Mouse (Mus musculus) spleen, adult 18-20 months (tissue): ENCODE measurements around the gene Hsd17b3.
A peak's percentile ranks its signal among the peaks of the same experiment; 100 is the strongest.

Source experiments
- DNase-seq, 2 experiments: peaks; one replicate each; pipeline ENCODE4 v3.0.0; 2022; ENCODE audit warnings: mixed read lengths in 2 of 2

The Hsd17b3 gene

DNA sequence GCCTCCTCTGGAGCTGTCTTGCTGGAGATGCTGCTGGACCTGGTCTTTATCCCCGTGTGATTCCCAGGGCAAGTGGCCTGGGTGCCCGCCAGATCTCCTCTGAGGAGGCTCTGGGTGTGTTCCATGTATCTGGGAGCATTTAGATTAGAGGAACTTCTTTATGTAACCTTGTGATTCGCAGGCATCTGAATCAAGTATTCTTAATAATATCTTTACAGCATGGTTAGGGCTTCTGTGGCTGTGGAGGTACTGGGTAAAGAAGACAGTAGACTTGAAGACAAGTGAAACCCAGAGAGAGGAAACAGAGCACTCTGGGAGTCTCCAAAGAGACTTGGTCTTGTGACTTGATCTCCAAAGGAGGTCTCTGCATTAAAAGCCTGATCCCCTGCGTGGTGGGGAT lies at the start of gene Hsd17b3:
Hsd17b3 (minus strand) TSS at position 101 of the 400 bp plus-strand sequence.
- DNase-seq, result no peak

DNA sequence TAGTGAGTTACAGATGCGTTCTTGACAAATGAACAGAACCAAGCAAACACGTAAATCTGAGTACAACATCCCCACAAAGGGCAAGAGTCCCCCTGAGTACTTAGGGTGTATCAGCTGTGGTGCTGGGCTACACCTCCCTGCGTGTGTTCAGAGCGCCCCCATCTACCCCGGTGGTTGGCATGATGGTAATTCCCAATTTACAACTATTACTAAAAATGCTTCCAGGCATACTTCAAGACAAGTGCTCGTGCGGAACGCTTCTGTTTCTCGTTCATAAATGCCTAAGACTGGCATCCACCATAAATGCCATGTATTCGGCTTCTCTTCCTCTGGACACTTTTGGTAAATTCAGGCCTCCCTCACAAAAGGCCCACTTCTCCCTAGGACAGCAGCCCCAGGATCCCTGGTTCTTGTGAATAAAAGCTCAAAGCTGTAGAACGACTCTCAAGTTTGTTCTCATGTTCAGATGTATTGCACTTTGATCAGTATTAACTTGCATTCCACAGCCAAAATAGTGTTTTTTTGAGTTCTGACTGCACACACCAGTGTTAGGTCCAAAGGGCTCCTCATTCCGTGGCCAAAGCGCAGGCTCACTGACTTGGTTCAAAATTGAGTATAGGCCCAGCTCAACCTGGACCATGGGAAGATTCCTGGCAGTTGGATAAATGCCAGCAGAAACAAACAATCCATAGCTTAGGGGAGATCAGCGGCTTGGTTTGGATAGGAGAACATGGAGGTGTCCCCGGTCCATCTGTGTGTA lies 40.8 kb upstream of the Hsd17b3 start:
- peak; percentile 48 to 67 for DNase-seq

DNA sequence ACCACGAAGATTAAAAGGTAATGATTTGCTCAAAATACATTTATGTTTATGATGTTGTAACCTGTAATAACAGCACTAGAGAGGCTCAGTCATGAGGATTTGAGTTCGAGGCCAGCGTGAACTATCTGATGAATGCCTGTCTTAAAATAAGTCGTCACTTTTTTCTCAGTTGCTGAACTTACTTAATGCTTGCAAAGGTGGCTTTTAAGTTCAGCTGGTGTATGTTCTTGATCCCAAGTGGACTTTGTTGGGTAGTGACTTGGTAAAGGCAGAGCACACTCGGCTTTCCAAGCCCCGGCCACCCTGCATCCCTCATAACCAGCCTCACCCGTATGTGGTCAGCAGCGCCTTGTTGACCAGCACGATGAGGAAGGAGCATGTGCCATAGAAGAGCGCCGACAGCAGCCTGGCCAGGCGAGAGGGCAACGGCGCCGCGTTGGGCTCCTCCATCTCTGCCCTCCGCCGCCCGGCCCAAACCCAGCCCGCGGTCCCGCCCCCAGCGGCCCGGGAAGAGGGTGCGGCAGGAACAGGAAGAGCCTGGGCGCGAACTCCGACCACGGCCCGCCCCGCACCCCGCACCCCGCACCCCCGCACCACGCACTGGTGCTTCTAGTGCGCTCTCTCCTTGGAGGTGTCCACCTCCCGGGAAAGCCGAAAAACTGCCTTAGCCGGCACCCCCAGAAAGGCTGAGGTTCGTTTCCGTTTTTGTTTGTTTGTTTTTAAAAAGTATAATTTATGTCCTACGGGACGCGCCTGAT lies 40.0 kb upstream of the Hsd17b3 start, which contains the start of gene Slc35d2:
Slc35d2 (minus strand) TSS at position 511 of the 758 bp plus-strand sequence.
- DNase-seq, result peak; percentile 66 to 79

DNA sequence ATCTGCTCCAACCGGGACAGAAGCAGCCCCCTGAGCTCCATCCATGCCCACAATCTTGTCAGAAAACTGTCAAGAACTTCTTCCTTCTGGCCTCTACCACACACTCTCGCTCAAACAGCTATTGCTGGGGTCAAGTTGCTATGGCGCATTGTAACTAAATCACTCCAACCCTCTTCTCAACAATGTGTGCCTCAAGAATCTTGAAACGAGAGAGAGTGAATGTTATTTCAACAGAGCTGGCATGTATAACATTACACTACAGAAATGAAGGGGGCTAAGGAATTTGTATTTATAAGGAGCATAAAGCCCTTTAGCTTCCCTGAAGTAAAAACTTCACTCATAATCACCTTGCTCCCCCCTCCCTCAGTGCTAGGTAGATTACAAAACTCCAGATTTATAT lies 37.3 kb upstream of the Hsd17b3 start:
- no peak for DNase-seq

DNA sequence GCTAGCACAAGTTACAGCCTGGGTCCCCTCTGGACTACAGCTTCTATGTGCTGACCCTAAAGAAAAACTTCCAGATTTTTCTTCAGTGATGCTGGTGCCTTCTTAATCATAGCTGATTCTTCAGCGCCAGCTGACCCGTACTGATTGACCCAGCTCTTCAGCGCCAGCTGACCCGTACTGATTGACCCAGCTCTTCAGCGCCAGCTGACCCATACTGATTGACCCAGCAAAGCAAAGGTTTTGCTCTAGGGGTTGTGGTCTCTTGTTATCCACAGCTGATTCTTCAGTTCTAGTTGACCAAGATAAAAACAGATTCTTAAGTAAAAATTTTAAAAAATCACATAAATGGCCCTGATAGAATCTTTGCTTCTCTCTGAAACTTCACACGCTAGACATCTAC lies 35.9 kb upstream of the Hsd17b3 start:
- DNase-seq, result no peak

DNA sequence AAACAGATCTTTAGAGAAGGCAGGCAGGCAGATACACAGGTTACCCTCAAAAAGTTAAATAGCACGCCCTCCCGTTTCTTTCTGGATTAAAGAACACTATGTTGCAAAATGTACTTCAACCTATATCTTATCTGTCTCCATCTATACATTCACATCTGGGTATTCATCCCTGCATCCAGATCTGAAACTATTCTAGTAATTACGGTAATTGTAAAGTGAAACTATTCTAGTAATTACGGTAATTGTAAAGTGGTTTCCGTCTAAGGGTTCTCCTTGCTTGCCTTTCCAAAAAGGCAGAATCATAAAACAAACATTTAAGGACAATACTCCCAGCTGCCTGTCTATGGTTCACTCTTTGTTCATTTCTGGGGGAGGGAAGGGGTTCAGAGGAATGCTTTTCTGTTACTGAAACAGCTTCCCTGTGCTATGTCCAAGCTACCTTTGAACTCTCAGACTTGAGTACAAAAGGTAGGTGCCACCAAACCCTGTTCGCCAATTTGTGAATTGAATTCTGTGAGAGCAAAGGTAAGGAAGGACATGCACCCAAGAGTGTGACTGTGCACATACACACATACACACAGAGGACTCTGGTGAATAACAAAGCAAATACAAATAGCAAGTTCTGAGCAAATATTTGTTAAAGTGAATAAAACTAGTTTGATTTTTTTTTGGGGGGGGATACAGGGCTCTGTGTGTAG lies 34.6 kb upstream of the Hsd17b3 start:
- no peak for DNase-seq

DNA sequence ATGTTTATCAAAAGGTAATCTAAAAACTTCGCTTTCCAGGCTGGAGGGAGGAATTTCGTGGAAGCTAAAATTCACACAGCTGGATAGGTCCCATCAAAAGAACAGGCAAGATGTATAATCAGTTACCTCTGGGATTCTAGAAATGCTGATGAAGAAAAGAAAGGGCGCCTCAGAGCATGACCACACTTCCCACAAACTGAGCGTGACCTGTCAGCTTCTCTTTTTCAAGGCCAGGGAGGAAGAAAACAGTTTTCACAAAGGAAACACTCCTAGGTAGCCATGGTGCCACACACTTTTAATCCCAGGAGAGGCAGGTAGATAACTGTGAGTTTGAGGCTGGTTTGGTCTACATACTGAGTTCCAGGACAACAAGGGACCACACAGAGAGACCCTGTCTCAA lies 31.7 kb upstream of the Hsd17b3 start:
- no peak for DNase-seq

DNA sequence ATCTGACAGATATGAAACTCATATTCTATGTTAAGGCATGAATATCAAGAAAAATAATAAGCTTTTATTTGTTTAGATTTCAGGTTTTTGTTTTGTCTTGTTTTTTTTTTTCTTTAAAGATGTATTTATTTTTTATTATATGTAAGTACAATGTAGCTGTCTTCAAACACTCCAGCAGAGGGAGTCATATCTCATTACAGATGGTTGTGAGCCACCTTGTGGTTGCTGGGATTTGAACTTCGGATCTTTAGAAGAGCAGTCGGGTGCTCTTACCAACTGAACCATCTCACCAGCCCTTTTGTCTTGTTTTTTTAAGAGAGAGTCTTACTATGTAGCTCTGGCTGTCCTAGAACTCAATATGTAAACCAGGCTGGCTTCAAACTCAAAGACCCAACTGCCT lies 28.4 kb upstream of the Hsd17b3 start:
- no peak for DNase-seq

DNA sequence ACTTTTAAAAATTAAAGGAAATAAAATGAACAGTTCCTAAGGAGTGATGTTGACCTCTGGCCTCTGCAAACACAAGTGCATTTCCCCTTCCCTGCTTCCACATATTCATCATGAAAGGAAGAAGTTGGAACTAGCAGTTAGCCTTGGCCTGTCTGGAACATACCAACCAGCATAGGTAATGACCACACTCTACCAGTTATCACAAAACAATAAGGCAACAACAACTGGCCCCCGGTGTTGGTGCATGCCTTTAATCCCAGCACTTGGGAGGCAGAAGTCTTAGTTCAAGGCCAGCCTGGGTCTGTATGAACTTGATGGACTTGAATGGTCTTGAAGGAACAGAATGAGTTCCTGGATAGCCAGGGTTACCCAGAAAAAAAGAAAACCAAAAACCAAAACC lies 21.4 kb upstream of the Hsd17b3 start:
- no peak for DNase-seq

DNA sequence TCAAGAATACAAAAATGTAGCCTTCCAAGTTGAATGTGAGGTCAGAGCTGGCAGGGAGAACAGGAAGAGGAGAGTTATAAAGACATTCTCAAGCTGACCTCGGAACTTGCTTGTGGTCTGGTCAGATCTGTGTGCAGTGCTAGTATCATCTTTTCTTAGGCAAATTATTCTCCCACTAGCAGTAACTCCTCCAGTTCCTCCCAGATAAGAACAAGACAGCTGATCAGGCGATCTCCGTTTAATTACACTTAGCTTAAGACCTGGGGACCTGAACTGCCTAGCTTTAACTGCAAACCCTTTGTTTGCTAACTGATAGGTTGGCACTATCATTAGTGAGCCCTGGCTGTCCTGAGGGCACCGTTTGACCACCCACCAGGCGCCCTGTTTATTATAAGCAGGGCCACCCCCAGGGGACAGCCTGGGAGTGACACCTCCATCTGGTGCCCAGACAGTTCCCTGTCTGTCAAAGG lies 19.4 kb upstream of the Hsd17b3 start:
- DNase-seq, result no peak

DNA sequence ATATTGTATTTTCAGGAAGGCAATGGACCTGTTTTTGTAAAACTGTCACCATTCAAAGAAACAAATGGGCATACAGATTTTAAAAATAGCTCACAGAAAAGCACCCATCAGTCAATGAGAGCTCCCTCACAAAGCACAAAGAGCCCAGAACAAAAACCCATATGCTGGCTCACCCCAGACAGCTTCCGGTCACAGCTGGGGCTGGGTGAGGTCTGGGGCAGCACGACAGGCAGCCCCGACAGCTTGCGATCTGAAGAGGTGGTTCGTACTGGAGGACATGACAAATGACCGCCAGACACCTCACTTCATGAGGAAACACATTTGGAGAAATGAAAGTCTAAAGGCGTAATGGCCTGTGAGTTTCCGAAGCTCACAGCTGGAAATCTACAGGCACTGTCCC lies 18.5 kb upstream of the Hsd17b3 start:
- no peak for DNase-seq

DNA sequence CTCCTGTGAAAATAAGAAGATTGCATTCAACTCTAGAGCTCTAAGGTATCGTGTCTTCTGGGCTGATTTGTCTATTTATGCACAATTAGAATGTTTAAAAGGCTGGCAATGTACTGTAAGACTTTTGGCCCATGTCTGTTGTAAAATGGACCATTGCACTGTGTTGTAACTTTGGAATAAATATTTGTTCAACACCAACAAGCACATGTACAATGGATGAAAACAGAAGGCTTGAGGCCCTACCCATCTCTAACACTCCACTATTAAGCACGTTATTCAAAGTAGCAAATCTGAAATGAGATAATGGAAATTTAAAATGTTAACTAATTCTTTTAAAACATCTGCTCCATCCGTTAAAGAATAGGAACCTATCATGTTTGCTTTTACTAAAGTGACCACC lies 18.1 kb upstream of the Hsd17b3 start:
- no peak for DNase-seq

DNA sequence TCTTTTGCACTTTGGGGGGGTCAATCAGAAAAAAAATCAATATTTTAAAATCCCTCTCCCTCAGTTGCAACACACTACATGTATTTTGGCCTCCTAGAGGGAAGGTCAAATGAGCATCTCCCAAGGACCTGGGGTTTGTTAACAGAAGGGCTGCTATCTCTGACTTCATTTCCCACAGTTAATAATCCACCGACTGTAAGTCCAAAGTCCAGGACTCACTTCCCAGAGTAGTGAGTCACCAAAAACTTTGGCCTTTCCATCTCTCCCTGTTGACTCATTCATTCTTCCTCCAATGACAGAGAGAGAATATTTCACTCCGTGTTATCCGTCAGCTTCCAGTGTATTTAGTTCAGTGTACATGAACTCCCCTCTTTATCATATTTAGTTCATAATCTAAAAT lies 16.7 kb upstream of the Hsd17b3 start:
- no peak for DNase-seq

DNA sequence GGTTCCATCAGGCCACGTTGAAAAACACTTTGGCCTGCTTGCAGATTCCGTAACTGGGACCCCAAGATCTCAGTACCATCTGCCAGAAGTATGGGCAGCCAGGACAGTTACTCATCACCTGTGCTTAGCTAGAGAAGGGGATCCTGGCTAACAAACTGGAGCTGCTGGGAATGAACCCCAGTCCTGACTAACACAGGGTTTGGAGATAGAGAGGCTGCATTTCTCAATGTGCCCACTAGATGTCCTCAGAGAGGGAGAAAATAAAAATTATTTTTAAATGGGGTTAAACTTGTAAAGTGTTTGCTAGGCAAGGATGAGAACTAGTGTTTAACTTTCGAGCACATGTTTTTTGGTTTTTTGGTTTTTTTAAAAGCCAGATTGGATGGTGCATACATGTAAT lies 11.2 kb upstream of the Hsd17b3 start:
- DNase-seq, result peak in 1 of 2 experiments; percentile 36

DNA sequence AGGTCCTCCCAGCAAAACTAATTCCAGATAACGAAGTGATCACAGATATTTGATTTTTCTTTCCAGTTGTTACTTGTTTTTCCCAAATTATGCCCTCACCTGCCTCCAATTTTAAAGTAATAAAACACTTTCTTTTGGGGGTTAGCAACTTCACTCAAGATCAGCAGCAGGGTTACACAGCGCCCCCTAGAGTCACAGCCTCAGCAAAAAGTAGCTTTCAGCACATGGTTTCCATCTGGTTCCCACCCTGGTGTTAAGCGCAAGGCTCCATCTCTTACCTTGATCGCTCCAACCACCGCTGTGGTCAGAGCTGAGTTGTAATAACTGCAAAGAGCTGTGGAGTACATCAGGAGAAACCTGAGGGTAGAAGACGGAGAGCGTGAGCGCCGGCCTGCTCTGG lies 10.0 kb upstream of the Hsd17b3 start:
- peak in 1 of 2 experiments; percentile 50 for DNase-seq

DNA sequence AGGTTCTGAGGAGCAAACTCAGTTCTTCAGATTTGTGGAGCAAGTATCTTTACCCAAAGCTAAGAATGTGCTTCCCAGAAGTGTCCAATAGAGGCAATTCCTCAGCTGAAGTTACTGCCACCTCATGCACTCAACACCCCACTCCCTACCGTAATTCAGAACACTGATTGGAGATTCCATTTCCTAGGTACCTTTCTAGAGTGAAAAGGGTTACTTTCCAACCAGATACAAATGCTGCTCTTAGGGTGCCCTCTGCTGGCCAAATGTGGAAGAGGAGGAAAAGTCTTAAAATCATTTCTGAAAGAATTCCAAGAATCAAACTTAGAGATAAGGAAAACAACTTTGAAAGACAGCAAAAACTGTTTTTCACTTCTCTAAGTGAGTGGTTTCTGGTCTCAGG lies 4.3 kb upstream of the Hsd17b3 start:
- DNase-seq, result peak in 1 of 2 experiments; percentile 71

DNA sequence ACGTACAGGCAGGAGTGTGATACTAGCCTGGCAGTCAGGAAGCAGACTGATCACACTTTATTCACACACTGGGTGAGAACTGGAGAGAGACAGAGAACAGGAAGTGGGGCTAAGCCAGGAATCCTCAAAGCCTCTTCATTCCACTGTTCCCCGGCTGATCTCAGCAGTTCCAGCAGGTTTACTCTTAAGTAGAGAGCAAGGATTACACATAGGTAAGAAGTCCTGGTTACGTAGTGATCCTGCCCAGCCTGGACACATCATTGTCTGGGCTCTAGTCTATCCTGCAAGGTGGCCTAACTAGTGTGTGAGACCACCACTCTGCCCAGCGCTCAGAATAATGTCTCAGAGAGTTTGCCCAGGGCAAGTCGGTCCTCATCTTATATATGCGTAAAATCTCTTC lies 3.7 kb upstream of the Hsd17b3 start:
- no peak for DNase-seq

DNA sequence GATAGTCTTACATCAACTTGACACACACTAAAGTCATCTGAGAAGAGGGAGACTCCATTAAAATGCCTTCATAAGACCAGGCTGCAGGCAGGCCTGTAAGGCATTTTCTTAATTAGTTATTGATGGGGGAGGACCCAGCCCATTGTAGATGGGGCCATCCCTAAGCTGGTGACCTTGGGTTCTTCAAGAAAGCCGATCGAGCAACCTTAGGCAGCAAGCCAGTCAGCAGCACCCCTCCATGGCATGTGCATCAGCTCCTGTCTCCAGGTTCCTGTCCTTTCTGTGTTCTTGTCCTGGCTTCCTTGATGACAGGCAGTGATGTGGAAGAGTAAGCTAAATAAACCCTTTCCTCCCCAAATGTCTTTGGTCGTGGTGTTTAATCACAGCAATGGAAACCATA lies 3.1 kb upstream of the Hsd17b3 start:
- no peak for DNase-seq

DNA sequence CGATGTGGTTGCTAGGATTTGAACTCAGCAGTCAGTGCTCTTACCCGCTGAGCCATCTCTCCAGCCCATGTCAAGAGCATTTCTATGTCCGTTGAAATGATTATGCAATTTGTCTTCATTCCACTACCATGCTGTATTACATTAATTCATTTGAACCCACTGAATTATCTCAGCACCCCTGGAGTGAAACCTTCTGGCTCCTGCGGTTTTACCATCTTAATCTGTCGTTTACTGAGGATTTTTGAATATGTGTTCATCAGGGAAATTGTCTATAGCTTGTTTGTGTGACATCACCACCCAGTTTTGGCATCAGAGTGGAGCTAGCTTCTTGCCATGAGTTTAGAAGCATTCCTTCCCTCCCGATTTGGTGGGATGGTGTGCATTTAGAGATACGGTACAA lies 2.0 kb upstream of the Hsd17b3 start:
- no peak for DNase-seq

DNA sequence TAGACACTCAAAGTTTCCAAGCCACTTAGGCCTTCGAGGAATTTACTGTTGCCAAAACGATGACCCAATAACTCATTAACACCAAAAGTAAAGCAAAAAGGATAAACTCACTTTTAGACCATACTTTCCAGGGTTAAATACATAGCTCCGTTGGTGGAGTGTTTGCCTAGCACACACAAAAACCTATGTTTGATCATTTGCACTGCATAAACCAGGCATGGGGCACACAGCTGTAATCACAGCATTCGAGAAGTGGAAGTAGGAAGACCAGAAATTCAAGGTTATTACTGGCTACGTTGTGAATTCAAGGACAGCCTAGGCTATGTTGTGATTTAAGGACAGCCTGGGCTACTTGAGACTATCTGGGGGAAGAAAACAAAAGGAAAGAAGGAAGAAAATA lies 1.2 kb upstream of the Hsd17b3 start:
- no peak for DNase-seq

DNA sequence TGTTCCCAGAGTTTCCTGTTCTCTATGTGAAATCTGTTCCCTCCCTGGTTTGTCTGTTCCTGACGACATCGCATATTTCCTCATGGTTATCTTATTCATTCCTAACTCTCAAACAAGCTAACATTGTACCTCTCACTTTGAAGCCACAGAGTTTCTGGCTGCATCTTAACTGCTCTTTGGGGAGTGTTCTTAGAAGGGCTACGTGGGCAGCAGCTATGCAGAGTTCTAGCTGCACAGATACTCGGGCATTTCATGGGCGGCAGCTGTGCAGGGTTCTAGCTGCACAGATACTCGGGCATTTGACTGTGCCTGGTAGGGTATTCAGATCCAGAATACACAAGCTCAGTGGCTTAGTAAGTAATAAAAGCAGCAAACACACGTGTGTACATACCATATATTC lies 973 bp downstream of the Hsd17b3 start:
- DNase-seq, result no peak

DNA sequence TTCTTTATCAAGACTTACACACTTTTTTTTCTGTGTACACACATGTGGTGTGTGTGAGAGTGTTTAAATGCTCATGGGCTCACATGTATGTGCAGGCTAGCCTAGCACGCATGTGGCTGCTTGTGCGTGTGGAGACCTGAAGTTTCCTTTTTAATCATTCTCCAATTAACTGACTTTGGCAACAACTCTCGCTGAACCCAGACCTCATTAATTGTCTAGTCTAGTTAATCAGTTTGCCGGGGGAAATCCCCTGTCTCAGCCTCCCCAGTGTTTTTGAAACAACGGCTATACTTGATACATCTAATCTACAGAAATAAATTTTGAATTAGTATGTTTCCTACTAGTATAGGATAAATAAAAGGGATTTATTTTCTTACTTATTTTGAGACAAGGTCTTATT lies 3.0 kb downstream of the Hsd17b3 start:
- no peak for DNase-seq

DNA sequence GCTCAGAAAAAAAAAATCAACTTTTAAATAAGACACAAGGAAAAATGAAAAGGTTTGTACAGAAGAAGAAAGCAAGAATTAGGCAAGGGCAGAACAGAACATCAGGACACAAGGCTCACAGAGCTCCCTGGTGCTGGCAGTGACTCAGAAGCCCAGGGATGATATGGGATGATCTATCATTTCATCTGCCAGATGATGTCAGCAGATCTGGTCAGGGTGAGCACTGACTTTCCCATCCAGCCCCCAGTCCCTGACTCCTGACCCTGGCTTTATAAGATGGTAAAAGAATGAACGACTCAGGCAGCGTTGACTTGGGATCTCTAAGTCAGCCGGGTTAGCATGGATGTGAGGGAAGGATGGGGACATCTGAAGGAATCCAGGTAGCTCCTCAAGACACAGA lies 5.7 kb downstream of the Hsd17b3 start:
- DNase-seq, result no peak
